Mouse (Mus musculus) lung, embryonic 15.5 days (tissue): Measurements from ENCODE around the gene Sh3gl2. TPM values are rescaled to one million over a fixed set of nuclear protein-coding genes. Genes with fewer than 3 reads are reported as not detected.

ENCODE experiments used
- ATAC-seq: fragments of 200-750 bp; cut with Nextera tagmentation; 2 replicates; pipeline ENCODE4 v1.8.0; 2017; ENCODE audit warnings: moderate number of reproducible peaks, borderline replicate concordance; ENCODE audit not compliant: low FRiP score, low TSS enrichment; ENCODE audit errors: extremely low read depth
- H3K27ac ChIP-seq: fragments of 300-500 bp; sonication (generic); 2 replicates; pipeline ENCODE4 v1.5.1; 2015; ENCODE audit warnings: moderate library complexity, mild to moderate bottlenecking, inconsistent platforms
- H3K27me3 ChIP-seq: fragments of 300-500 bp; sonication (generic); 2 replicates; pipeline ENCODE4 v1.6.1; 2015; ENCODE audit warnings: inconsistent platforms
- H3K36me3 ChIP-seq: fragments of 300-500 bp; sonication (generic); 2 replicates; pipeline ENCODE4 v1.6.1; 2015; ENCODE audit warnings: inconsistent platforms
- H3K4me1 ChIP-seq: fragments of 300-500 bp; sonication (generic); 2 replicates; pipeline ENCODE4 v1.6.1; 2015; ENCODE audit warnings: inconsistent platforms
- H3K4me2 ChIP-seq: fragments of 300-500 bp; sonication (generic); 2 replicates; pipeline ENCODE4 v1.6.1; 2015; ENCODE audit warnings: inconsistent platforms, mild to moderate bottlenecking, moderate library complexity
- H3K4me3 ChIP-seq: fragments of 300-500 bp; sonication (generic); 2 replicates; pipeline ENCODE4 v1.5.1; 2015; ENCODE audit warnings: mild to moderate bottlenecking, inconsistent platforms
- H3K9ac ChIP-seq: fragments of 300-500 bp; sonication (generic); 2 replicates; pipeline ENCODE4 v1.6.1; 2015; ENCODE audit warnings: inconsistent platforms
- H3K9me3 ChIP-seq: fragments of 300-500 bp; sonication (generic); 2 replicates; pipeline ENCODE4 v1.6.1; 2016; ENCODE audit warnings: inconsistent platforms
- WGBS: fragments of 180-500 bp; shearing (Covaris S2); methylation state at CpG from one replicate; pipeline ENCODE4 v1.1.7; 2015; 5-methylcytosine and 5-hydroxymethylcytosine counted together
- polyA plus RNA-seq: library from polyadenylated mRNA; unstranded; fragments of >200 nt; fragmentation: Nextera tagmentation; extraction: Ambion mirVana; gene quantifications from 2 replicates; pipeline ENCODE4 v1.2.1, GENCODE M21; 2015

Gene Sh3gl2
- 6.1 and 7.0 TPM in 2 replicates for polyA plus RNA-seq

DNA sequence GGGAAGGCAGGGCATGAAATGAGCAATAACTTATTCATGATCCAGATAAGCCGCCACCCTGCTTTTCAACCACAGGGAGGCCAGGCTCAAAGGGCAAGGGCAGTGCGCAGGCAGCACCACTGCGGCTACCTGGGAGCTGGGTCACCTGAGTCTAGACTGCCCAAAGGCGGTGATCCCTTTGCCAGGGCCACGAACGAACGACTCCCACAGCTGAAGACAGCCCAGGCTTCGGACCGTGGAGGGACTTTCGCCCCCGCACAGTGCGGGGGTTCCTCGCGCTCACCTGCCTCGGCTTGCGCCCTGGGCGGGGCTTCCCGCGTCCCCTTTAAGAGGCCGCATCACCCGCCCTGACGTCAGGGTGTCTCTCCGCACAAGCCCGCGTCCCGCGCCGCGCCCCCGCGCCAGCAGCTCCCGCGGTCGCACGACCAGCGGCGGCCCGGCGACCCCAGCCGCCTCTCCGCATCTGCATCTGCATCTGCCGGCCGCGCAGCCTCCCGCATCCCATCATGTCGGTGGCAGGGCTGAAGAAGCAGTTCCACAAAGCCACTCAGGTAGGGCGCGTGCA is at the start of gene Sh3gl2:
TSS of gene Sh3gl2 (plus strand) at position 56 of the 565 bp plus-strand sequence.
- no peak within 1 kb of the TSS for H3K27ac ChIP-seq
- no peak; the same call in 1 of the 2 replicates for ATAC-seq

DNA sequence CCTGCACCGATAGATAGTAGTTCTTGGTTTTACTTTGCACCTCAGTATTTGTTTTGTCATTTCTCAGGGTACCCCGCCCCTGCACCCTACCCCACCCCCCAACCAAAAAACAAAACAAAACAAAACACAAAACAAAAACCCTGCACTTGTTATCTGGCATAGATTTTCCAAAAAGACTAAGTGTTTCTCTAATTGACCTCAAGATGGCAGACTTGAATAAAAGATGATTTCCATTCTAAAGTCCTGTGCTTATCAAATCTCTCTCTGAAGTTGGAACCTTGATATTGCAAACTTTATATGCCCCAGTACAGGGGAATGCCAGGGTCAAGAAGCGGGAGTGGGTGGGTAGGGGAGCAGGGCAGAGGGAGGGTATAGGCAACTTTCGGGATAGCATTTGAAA is 43.8 kb upstream of the Sh3gl2 start:
- Histone ChIP-seq H3K4me2 (no peak overlapping the region), H3K27ac (no peak overlapping the region), H3K4me1 (no peaks in the 10 kb centered on the region), H3K27me3 (no peaks in the 10 kb centered on the region), H3K9ac (no peak overlapping the region), H3K4me3 (no peak overlapping the region), H3K9me3 (no peaks in the 10 kb centered on the region), H3K36me3 (no peaks in the 10 kb centered on the region)
- no peak for ATAC-seq
- WGBS, result 49% methylated on average over 4 of the region's 4 CpGs

More for the DNA sequence above, at the start of gene Sh3gl2:
- peak within 1 kb of the TSS; percentile 58 for H3K9ac ChIP-seq
- no peaks in the 10 kb centered on the region for H3K9me3 ChIP-seq
- no peaks in the 10 kb centered on the region for H3K36me3 ChIP-seq
- under 1% methylated on average over 48 of the region's 48 CpGs for WGBS
- H3K27me3 ChIP-seq, result peaks cover 51% of the 10 kb centered on the region
- H3K4me2 ChIP-seq, result peak within 1 kb of the TSS; percentile 98
- H3K4me3 ChIP-seq, result peak within 1 kb of the TSS; percentile 80
- H3K4me1 ChIP-seq, result peaks cover 6% of the 10 kb centered on the region

DNA sequence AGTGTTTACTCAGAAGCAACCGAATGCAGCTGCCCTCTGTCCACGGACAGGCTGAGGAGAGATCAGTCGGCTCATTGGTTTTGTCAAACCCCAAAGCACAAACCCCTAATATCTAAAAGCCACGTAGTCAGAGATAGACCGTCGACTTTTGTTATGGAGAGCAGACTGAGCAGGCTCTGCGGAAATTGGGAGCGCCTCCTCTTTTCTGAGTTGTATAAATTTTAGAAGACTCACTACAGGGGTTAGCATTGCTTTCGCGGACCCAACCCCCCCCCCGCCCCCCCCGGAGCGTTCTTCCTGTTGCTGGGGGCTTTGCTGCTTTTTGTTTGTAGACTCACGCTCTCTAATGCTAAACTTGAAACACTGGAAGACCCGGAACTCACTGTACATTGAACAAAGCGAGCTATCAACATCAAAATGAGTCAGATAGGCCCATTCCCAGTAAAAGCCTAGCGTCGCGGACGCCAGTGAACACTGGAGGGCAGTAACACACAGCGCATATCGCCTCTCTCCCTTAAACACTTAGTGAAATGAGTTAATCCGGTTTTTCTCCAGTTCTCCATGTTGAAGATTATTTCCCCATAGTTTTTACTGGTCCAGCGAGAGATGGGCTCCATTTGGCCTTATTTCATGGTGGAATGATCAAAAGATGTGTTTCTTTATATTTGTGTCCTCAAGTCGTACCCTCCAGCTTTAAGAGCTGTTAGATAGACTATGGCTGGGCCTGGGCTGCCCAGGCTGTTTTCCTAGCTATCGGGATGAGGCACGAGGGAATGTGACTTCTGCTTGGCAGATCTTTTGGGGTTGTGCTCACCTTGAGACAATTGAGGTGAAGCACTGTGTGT is 42.2 kb upstream of the Sh3gl2 start:
- H3K36me3 ChIP-seq, result no peaks in the 10 kb centered on the region
- no peak overlapping the region for H3K27ac ChIP-seq
- H3K4me2 ChIP-seq, result peak overlapping the region; percentile 41
- peak; percentile 80; the same call in 1 of the 2 replicates for ATAC-seq
- H3K9ac ChIP-seq, result no peak overlapping the region
- no peak overlapping the region for H3K4me3 ChIP-seq
- no peaks in the 10 kb centered on the region for H3K9me3 ChIP-seq
- H3K27me3 ChIP-seq, result no peaks in the 10 kb centered on the region
- H3K4me1 ChIP-seq, result no peaks in the 10 kb centered on the region
- WGBS, result 22% methylated on average over 27 of the region's 27 CpGs

DNA sequence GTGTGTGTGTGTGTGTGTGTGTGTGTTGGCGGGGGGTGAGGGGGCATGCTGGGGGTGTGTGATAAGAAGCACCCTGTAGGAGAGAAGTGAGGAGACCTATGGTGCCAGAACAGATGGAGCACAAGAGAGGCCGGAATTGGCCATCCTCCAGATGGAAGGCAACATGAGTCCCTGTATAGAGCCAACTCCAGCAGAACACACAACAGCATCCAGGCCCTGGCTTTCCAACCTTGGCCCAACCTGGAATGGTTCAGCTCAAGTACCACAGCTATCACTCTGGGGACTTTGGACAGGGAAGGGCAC is 41.7 kb upstream of the Sh3gl2 start:
- H3K4me2 ChIP-seq, result no peak overlapping the region
- H3K27ac ChIP-seq, result no peak overlapping the region
- H3K9ac ChIP-seq, result no peak overlapping the region
- no peaks in the 10 kb centered on the region for H3K9me3 ChIP-seq
- H3K4me1 ChIP-seq, result no peaks in the 10 kb centered on the region
- H3K36me3 ChIP-seq, result no peaks in the 10 kb centered on the region
- no peak overlapping the region for H3K4me3 ChIP-seq
- WGBS, result 89% methylated on average over 2 of the region's 2 CpGs
- H3K27me3 ChIP-seq, result no peaks in the 10 kb centered on the region
- 0 out of 2 replicates have a peak, but pooled peaks have one; percentile 23 for ATAC-seq

DNA sequence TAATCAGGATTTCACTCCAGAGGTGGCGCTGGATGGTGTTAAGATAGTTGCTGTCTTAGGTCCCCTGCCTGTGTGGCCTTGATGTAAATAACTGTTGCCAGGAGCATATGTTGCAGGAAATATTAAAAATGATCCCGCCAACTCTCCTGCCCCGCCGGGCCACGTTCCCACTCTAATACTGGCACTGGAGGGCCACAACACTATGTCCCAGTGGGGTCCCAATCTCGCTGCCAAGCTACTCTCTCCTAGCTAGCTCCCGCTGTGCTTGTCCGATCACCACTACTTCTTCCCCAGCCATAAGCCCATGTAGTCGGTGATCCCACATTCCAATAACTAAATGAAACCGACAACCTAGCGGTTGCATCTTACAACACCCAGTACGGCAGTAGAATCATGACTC is 36.9 kb upstream of the Sh3gl2 start:
- H3K4me3 ChIP-seq, result no peak overlapping the region
- no peak overlapping the region for H3K27ac ChIP-seq
- no peaks in the 10 kb centered on the region for H3K4me1 ChIP-seq
- no peaks in the 10 kb centered on the region for H3K36me3 ChIP-seq
- H3K4me2 ChIP-seq, result no peak overlapping the region
- H3K9ac ChIP-seq, result no peak overlapping the region
- H3K27me3 ChIP-seq, result no peaks in the 10 kb centered on the region
- WGBS, result 91% methylated on average over 12 of the region's 12 CpGs
- ATAC-seq, result no peak
- H3K9me3 ChIP-seq, result no peaks in the 10 kb centered on the region

DNA sequence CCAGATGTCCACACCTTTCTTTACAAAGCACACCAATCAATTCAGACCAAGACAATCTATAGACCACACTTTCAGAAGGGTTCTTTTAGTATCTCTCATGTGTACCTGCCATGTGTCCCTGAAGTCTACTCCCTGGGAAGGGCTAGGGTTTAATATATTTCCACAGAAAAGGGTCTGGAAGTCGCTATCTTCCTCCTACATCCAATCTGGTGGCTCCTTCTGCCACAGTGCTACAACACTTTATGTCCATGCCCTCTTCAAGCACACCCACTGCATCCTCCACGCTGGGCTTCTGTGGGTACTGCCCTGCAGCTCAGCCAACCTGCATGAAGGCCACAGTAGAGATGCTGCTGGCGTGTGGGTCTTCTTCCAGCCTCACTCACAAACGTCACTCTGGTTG is 29.5 kb upstream of the Sh3gl2 start:
- Histone ChIP-seq H3K36me3 (no peaks in the 10 kb centered on the region), H3K4me2 (no peak overlapping the region), H3K4me3 (no peak overlapping the region), H3K9ac (no peak overlapping the region), H3K27me3 (no peaks in the 10 kb centered on the region), H3K9me3 (no peaks in the 10 kb centered on the region), H3K4me1 (no peaks in the 10 kb centered on the region), H3K27ac (no peak overlapping the region)
- no peak for ATAC-seq
- 74% methylated on average over 4 of the region's 4 CpGs for WGBS

DNA sequence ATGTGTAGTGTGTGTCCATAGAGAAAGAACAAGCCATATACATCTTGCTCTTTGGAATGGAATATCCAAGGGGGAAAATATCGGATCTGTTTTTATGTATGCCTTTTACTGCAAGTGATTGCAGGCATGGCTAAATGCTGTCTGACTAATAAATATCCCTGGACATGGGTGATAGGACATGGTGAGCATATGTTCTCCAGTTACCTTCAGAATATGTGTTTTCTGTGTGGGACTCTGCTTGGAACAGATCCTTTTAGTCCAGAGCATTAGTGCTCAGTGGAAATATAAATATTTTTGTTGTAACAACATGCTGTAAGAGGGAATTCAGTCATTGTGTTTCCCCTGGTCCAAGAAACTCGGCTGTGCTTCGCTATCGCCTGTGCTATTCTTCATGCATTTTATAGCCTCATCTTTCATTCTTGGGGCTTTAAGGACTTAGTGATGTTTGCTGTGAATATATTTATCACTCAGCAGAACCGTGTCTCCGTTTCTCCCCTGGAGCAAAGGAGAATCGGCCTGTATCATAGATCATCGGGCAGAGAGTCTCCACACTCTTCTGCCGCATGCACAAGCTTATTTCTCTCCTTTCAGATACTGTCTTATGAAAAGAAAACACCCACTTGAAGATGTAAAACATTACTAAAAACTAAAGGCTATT is 26.4 kb upstream of the Sh3gl2 start:
- Histone ChIP-seq H3K4me3 (no peak overlapping the region), H3K27ac (no peak overlapping the region), H3K36me3 (no peaks in the 10 kb centered on the region), H3K4me1 (no peaks in the 10 kb centered on the region), H3K9ac (no peak overlapping the region), H3K4me2 (no peak overlapping the region), H3K9me3 (no peaks in the 10 kb centered on the region), H3K27me3 (no peaks in the 10 kb centered on the region)
- 58% methylated on average over 9 of the region's 9 CpGs for WGBS
- no peak for ATAC-seq

DNA sequence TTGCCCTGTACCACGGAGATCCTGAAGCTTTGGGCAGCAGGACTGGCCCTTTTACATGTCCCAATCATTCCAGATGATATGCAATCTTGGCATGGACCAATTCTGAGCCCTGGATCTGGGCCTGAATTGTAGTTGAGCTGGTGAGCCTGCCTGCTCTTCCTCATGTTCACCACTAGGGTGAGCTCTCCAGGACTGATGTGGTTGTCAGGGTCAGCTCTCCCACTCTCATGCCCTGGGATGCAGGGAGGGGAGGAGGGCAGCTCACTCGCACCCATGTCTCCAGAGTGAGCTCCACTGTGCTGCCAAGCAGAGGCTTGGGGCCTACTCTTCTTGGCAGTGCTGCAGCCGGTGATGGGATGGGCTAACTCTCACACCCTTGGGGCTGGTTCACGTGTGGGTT is 18.9 kb upstream of the Sh3gl2 start:
- no peak overlapping the region for H3K9ac ChIP-seq
- no peak overlapping the region for H3K27ac ChIP-seq
- H3K36me3 ChIP-seq, result no peaks in the 10 kb centered on the region
- no peak overlapping the region for H3K4me2 ChIP-seq
- no peaks in the 10 kb centered on the region for H3K4me1 ChIP-seq
- 0 out of 2 replicates have a peak, but pooled peaks have one; percentile 27 for ATAC-seq
- WGBS, result 62% methylated on average over 4 of the region's 4 CpGs
- no peaks in the 10 kb centered on the region for H3K9me3 ChIP-seq
- H3K27me3 ChIP-seq, result no peaks in the 10 kb centered on the region
- H3K4me3 ChIP-seq, result no peak overlapping the region

DNA sequence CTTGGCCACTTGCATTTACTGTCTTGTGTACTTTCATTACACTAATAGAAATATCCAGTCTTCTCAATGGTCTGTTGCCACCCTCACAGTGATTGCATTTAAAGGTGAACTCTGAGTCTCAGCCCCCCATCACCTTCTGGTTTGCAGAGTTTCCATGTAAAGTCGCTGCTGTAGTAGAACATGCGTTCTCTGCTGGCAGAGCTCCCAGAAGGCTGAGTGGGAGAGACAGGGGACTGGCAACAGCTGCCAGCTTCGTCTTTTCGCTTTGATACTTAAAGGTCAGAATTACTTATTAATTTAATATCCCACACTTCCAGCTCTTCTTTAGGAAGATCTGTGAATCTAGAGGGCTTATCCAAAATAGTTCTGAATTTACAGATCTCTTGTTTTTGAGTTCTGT is 8.7 kb upstream of the Sh3gl2 start:
- Histone ChIP-seq H3K27me3 (peaks cover 3% of the 10 kb centered on the region; the same call in 1 of the 2 replicates), H3K9me3 (no peaks in the 10 kb centered on the region), H3K4me3 (no peak overlapping the region), H3K27ac (no peak overlapping the region), H3K36me3 (no peaks in the 10 kb centered on the region), H3K9ac (no peak overlapping the region), H3K4me2 (no peak overlapping the region), H3K4me1 (no peaks in the 10 kb centered on the region)
- WGBS, result 34% methylated on average over 4 of the region's 4 CpGs
- ATAC-seq, result no peak

DNA sequence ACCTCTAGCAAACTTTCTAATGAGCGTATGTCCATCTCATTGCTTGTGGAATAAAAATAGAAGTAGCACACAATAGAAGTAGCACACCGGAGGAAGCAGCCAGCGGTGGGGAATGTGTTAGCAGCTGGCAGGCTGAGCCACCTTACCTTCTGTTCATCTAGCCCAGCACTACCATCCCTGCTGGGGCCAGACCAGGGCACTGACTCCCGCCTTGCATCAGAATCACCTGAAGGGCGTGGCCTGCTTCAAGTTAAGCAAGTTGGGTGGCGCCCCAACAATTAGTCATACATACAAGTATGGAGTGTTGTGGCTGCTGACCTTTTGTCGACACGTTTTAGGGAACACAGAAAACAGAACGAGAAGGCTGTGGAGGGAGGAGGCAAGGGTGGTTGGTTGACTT is 6.5 kb upstream of the Sh3gl2 start:
- Histone ChIP-seq H3K4me2 (no peak overlapping the region), H3K27me3 (peaks cover 13% of the 10 kb centered on the region; the same call in 1 of the 2 replicates), H3K4me3 (no peak overlapping the region), H3K27ac (no peak overlapping the region), H3K4me1 (no peaks in the 10 kb centered on the region), H3K9ac (no peak overlapping the region), H3K9me3 (no peaks in the 10 kb centered on the region), H3K36me3 (no peaks in the 10 kb centered on the region)
- WGBS, result 75% methylated on average over 9 of the region's 9 CpGs
- no peak for ATAC-seq

DNA sequence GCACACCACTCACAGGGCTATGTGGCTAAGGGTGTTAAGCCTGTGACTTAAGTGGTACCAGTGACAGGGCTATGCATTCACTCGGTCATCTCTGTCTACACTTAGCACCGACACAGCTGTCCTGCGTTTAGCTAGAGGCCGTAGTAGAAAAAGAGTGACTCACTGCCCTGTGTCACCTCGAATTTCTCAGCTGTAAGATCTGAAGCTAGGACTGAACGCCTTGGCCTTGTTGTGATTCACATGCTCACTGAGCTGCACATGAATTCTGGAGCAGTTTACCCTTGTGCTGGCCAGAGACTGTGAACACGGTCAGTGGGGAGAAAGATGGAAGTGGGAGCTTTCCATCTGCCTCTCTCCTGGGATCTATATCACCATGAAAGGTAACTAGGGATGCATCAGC is 2.3 kb upstream of the Sh3gl2 start:
- Histone ChIP-seq H3K27ac (no peak overlapping the region), H3K27me3 (peaks cover 47% of the 10 kb centered on the region), H3K36me3 (no peaks in the 10 kb centered on the region), H3K4me3 (no peak overlapping the region), H3K9ac (no peak overlapping the region), H3K4me2 (no peak overlapping the region), H3K4me1 (peaks cover 6% of the 10 kb centered on the region), H3K9me3 (no peaks in the 10 kb centered on the region)
- 73% methylated on average over 7 of the region's 7 CpGs for WGBS
- no peak for ATAC-seq

DNA sequence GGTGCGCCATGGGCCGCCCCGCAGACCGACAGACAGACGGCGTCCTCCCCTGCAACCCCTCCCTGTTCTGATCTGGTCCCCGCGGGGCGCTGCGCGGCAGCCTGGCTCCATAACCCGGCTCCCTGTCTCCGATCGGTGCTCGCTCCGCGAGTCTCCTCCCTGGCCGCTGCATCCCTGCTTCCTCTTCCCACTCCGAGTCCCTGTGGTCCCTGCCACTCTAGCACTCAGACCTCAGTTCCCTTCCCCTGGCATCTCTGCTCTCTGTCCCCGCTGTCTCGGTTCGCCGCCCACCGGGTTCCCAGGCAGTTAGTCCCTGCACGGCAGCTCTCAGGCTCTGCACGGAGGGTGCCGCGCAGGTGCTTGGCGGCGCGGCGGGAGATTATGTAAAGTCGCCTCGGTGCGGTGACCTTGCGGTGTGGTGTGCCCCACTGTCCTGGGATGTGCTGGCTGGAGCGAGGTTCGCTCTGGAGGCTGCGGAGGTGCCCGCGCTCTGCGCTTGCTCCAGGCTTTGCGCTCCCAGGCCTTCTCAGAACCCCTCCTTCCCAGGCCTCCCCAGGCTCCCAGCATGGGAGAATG is 798 bp downstream of the Sh3gl2 start:
- peak overlapping the region; percentile 58 for H3K9ac ChIP-seq
- peaks cover 51% of the 10 kb centered on the region for H3K27me3 ChIP-seq
- under 1% methylated on average over 43 of the region's 43 CpGs for WGBS
- H3K27ac ChIP-seq, result no peak overlapping the region
- H3K9me3 ChIP-seq, result no peaks in the 10 kb centered on the region
- ATAC-seq, result peak; percentile 46; the same call in 1 of the 2 replicates
- H3K4me1 ChIP-seq, result peaks cover 6% of the 10 kb centered on the region
- H3K4me2 ChIP-seq, result peak overlapping the region; percentile 98
- no peaks in the 10 kb centered on the region for H3K36me3 ChIP-seq
- H3K4me3 ChIP-seq, result peak overlapping the region; percentile 80
